Mouse (Mus musculus) kidney, postnatal 25 days (tissue): ENCODE results near the gene Zfp367.
A peak's percentile ranks its signal among the peaks of the same experiment; 100 is the strongest.

ENCODE experiments used
- DNase-seq, 2 experiments: peaks; one replicate each; pipeline ENCODE4 v3.0.0; 2021; ENCODE audit warnings: mixed read lengths in 2 of 2

The Zfp367 gene

DNA sequence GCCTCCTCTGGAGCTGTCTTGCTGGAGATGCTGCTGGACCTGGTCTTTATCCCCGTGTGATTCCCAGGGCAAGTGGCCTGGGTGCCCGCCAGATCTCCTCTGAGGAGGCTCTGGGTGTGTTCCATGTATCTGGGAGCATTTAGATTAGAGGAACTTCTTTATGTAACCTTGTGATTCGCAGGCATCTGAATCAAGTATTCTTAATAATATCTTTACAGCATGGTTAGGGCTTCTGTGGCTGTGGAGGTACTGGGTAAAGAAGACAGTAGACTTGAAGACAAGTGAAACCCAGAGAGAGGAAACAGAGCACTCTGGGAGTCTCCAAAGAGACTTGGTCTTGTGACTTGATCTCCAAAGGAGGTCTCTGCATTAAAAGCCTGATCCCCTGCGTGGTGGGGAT is 63.9 kb downstream of the Zfp367 start, which contains the start of gene Hsd17b3:
Hsd17b3 (minus strand) TSS at position 101 of the 400 bp plus-strand sequence.
- DNase-seq: no peak

- DNase-seq: no peak
Measured at GRCm38 (mm10) chr13:64088057-64088456, 64.9 kb downstream of the Zfp367 start.

- DNase-seq: peak; percentile 21 to 39
Measured at GRCm38 (mm10) chr13:64086036-64086435, 67.0 kb downstream of the Zfp367 start.

- no peak for DNase-seq
Measured at GRCm38 (mm10) chr13:64083331-64083730, 69.7 kb downstream of the Zfp367 start.
